Mouse (Mus musculus) ES-CJ7 (cell line): ENCODE results near the gene Mylk3.

Experiments used
- DNase-seq: peaks from one replicate; pipeline ENCODE4 v3.0.0; 2011; ENCODE audit warnings: low read depth, low spot score

Mylk3 gene

GRCm38 (mm10) chr8:85386205-85386604, at the start of gene Mylk3:
Mylk3 (minus strand) TSS chr8:85386345.
- DNase-seq: no peak

GRCm38 (mm10) chr8:85435736-85436135, 49.6 kb upstream of the Mylk3 start:
- peak; percentile 76 for DNase-seq

GRCm38 (mm10) chr8:85434817-85435216, 48.7 kb upstream of the Mylk3 start:
- no peak for DNase-seq

- no peak for DNase-seq
Observed at GRCm38 (mm10) chr8:85433017-85433393, 46.9 kb upstream of the Mylk3 start.

- peak; percentile 98 for DNase-seq
Observed at GRCm38 (mm10) chr8:85432168-85433016, 46.2 kb upstream of the Mylk3 start, which contains the start of gene 4921524J17Rik. 4921524J17Rik (minus strand) TSS chr8:85432833.

GRCm38 (mm10) chr8:85431281-85432167, 45.4 kb upstream of the Mylk3 start:
- DNase-seq: no peak

- peak; percentile 74 for DNase-seq
Observed at GRCm38 (mm10) chr8:85430801-85431200, 44.7 kb upstream of the Mylk3 start.

GRCm38 (mm10) chr8:85429219-85429618, 43.1 kb upstream of the Mylk3 start:
- no peak for DNase-seq

GRCm38 (mm10) chr8:85427026-85427425, 40.9 kb upstream of the Mylk3 start:
- DNase-seq: no peak

- peak; percentile 65 for DNase-seq
Observed at GRCm38 (mm10) chr8:85421329-85421728, 35.2 kb upstream of the Mylk3 start.

GRCm38 (mm10) chr8:85408526-85408925, 22.4 kb upstream of the Mylk3 start:
- no peak for DNase-seq

GRCm38 (mm10) chr8:85408053-85408505, 21.9 kb upstream of the Mylk3 start:
- DNase-seq: peak; percentile 68

GRCm38 (mm10) chr8:85405961-85406360, 19.8 kb upstream of the Mylk3 start:
- DNase-seq: no peak

GRCm38 (mm10) chr8:85405418-85405817, 19.3 kb upstream of the Mylk3 start:
- peak; percentile 46 for DNase-seq

- DNase-seq: no peak
Observed at GRCm38 (mm10) chr8:85398548-85398947, 12.4 kb upstream of the Mylk3 start.

- peak; percentile 75 for DNase-seq
Observed at GRCm38 (mm10) chr8:85397508-85397907, 11.4 kb upstream of the Mylk3 start.

- no peak for DNase-seq
Observed at GRCm38 (mm10) chr8:85396432-85397079, 10.4 kb upstream of the Mylk3 start.

- no peak for DNase-seq
Observed at GRCm38 (mm10) chr8:85395681-85396431, 9.7 kb upstream of the Mylk3 start.

GRCm38 (mm10) chr8:85395017-85395416, 8.9 kb upstream of the Mylk3 start:
- no peak for DNase-seq

- DNase-seq: no peak
Observed at GRCm38 (mm10) chr8:85393199-85393598, 7.1 kb upstream of the Mylk3 start.

GRCm38 (mm10) chr8:85391438-85391837, 5.3 kb upstream of the Mylk3 start:
- DNase-seq: no peak
